Mouse (Mus musculus) stomach, postnatal 0 days (tissue): Measurements from ENCODE around the gene Dock7.

ENCODE experiments used
- CTCF ChIP-seq: IDR thresholded peaks from 2 replicates; pipeline ENCODE4 v1.5.1; 2016; ENCODE audit warnings: antibody characterized with exemption, low read depth, mild to moderate bottlenecking, moderate library complexity
- EP300 ChIP-seq: optimal IDR thresholded peaks from 2 replicates; pipeline ENCODE3; 2016; ENCODE audit warnings: antibody characterized with exemption

DNA sequence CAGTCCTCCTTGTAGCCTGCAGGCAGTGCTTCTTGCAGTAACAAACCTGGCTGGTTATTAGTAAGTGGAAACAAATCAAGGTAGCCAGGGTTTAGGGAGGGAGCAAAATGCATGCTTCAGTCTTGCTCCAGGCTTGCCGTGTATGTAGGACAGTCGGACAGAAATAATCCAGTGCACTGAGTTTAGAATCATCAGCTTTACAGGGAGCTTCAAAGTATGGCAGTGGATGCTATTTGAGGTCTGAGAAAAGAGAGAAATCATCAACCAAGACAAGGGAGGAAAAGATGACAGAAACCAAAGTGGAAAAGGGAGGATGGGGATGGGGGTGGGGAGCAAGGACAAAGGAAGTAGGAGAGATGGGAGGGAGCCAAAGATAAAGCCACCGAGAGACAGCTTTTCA lies 13.8 kb upstream of the Dock7 start:
- TF ChIP-seq CTCF (no peak), EP300 (no peak)
